Mouse (Mus musculus): Measurements from ENCODE around the gene Polr2i.

DNA sequence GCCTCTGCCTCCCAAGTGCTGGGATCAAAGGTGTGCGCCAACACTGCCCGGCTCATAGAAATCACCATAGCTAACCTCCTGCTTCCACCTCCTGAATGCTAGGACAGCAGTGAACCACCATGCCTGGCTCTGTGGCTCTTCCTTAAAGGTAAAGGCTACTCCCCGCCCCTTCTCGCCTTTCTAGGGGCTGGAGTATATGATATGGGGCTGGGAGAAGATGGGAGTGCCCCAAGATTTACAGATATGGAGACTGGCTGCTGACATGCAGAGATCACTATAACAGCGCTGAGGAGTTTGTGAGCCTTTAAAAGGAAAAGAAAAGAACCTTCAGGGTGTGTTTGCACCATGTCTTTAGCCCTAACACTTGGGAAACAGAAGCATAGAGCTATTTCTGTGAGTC lies 9.5 kb upstream of the Polr2i start:
- no peak for TF ChIP-seq CTCF (IDR thresholded peaks at IDR 0.05; ENCODE audit: insufficient read depth, low read depth, low read length)
- TF ChIP-seq POLR2A (IDR thresholded peaks at IDR 0.05; ENCODE audit: insufficient read depth, low read depth, low read length): no peak

All from olfactory bulb, adult 2 months (tissue).